Mouse (Mus musculus): ENCODE measurements at regions not wholly inside any gene's neighbourhood (a gene's known extent, or its start where the extent isn't known, plus 50 kb on each side); places are given as distances from the start of the nearest gene placed in this dataset.

DNA sequence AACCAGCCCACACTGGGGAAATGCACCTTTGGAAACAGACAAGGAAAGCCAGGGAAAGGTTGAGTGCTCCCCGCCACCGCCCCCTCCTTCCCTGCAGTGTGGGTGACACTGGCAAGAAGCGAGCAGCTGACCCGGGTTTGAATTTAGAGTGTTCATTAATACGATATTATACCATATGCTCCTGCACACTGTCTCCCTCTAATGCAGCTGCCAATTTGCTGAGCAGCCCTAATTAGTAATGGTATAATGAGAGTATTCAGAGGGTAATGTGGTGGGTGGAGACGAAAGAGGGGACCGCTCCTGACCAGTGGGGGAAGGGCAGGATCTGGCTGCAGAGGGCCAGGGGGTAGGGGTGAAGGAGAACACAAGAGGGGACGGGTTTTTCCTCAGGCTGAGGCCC lies 111.9 kb upstream of the Lhx1 start:
- TF ChIP-seq CTCF (IDR thresholded peaks at IDR 0.05; ENCODE audit: low read depth) = no peak
- TF ChIP-seq EP300 (optimal IDR thresholded peaks at IDR 0.05) = no peak
